Mouse (Mus musculus) G1E (cell line): ENCODE measurements at regions not wholly inside any gene's neighbourhood (a gene's known extent, or its start where the extent isn't known, plus 50 kb on each side); places are given as distances from the start of the nearest gene placed in this dataset.
"Not testable (repeated sequence)": the region's sequence is repeated elsewhere in the genome, so short reads cannot be mapped to it uniquely, and the experiment has no call there.

Experiments
- ATAC-seq: 2 replicates; pipeline ENCODE4 v1.8.0; 2016; ENCODE audit warnings: mild to moderate bottlenecking; ENCODE audit not compliant: insufficient number of reproducible peaks, poor library complexity, low FRiP score, severe bottlenecking; ENCODE audit errors: extremely low read depth
- DNase-seq: peaks from one replicate; pipeline ENCODE4 v3.0.0; 2012; ENCODE audit warnings: low spot score
- H3K27me3 ChIP-seq: 2 replicates; pipeline ENCODE4 v1.6.1; 2012; ENCODE audit warnings: mild to moderate bottlenecking, low read length, inconsistent platforms; ENCODE audit not compliant: insufficient read depth
- H3K36me3 ChIP-seq: replicated peaks from 2 replicates; pipeline ENCODE3; 2012; ENCODE audit warnings: mild to moderate bottlenecking, inconsistent platforms
- H3K4me1 ChIP-seq: 2 replicates; pipeline ENCODE4 v1.6.1; 2012; ENCODE audit warnings: low read depth, low read length, inconsistent platforms, mixed read lengths; ENCODE audit not compliant: insufficient read depth
- H3K4me3 ChIP-seq: 2 replicates; pipeline ENCODE4 v1.5.1; 2012; ENCODE audit warnings: low read depth, mild to moderate bottlenecking, inconsistent platforms, low read length, moderate library complexity, mixed read lengths
- H3K9me3 ChIP-seq: replicated peaks from 2 replicates; pipeline ENCODE4 v1.6.1; 2012; ENCODE audit warnings: inconsistent platforms
- CTCF ChIP-seq: IDR thresholded peaks from 2 replicates; pipeline ENCODE4 v1.5.1; 2012; ENCODE audit warnings: low read depth, low read length, inconsistent platforms, mixed read lengths
- GATA1 ChIP-seq: IDR thresholded peaks from 2 replicates; pipeline ENCODE4 v1.6.1; 2012; ENCODE audit warnings: borderline replicate concordance, low read length, inconsistent platforms, mixed read lengths
- GATA2 ChIP-seq: IDR thresholded peaks from 2 replicates; pipeline ENCODE4 v1.6.1; 2012; ENCODE audit warnings: low read depth, low read length, inconsistent platforms, borderline replicate concordance
- POLR2AphosphoS5 ChIP-seq: IDR thresholded peaks from 2 replicates; pipeline ENCODE4 v1.6.1; 2012; ENCODE audit warnings: low read depth, low read length, inconsistent platforms; ENCODE audit not compliant: insufficient replicate concordance
- TAL1 ChIP-seq: conservative IDR thresholded peaks from 2 replicates; pipeline ENCODE4 v1.6.1; 2012; ENCODE audit warnings: low read depth, low read length, inconsistent platforms, mixed read lengths

DNA sequence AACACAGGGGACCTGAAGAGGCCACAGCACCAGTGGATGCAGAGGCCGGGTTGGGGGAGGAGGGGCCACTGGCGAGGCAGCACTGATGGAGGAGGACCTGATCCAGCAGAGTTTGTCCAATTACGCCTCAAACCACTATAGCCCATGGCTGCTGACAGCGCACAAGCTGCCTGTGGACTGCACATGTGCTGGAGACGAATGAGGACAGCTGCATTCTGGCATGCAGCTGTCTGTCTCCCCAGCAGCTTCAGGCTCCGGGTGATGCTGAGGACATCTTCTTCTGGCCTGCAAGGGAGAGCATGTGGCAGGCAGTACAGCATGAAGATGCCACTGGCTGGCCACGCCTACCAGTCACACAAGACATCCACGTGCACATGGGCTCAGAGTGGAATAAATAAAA lies 1055.2 kb downstream of the Basp1 start:
- Histone ChIP-seq H3K36me3 (no peaks in the 10 kb centered on the region), H3K4me1 (no peaks in the 10 kb centered on the region), H3K9me3 (peaks cover 15% of the 10 kb centered on the region), H3K27me3 (no peaks in the 10 kb centered on the region), H3K4me3 (no peak overlapping the region)
- TF ChIP-seq CTCF (no peak), GATA1 (no peak)
- DNase-seq (no peak), ATAC-seq (no peak)

DNA sequence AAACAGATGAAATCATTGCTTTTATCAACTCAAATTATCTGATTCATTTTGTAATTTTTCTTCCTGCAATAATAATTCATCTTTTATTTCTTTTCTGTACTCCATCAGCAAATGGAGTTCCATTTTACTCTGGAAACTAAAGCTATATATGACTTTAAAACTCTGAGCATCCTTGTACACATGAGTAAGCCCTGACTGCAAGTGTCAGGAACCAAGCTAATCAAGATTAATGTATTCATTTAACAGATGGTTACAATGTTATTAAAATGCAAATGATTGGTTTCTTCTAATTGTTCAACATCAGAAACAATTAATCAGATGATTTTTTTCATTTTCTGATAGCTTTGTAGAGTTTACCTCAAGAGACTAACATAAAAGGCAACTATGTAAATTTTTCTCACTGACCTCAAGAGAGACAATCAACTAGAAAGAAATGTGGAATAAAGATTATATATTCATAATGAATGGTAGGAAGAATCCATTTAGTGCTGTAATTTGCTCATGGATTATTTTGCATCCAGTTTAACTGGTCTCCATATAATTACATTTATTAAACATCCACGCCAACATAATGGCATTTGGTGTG lies 1064.5 kb downstream of the Basp1 start:
- no peaks in the 10 kb centered on the region for H3K4me1 ChIP-seq
- ATAC-seq, result no peak
- H3K36me3 ChIP-seq, result no peaks in the 10 kb centered on the region
- DNase-seq, result no peak
- 0 out of 2 replicates have a peak, but pooled peaks cover 2% of the 10 kb centered on the region for H3K9me3 ChIP-seq
- H3K4me3 ChIP-seq, result no peak overlapping the region
- TF ChIP-seq GATA1, result no peak
- TF ChIP-seq CTCF, result no peak
- TF ChIP-seq POLR2AphosphoS5, result no peak
- no peak for TF ChIP-seq TAL1
- no peak for TF ChIP-seq GATA2
- no peaks in the 10 kb centered on the region for H3K27me3 ChIP-seq

DNA sequence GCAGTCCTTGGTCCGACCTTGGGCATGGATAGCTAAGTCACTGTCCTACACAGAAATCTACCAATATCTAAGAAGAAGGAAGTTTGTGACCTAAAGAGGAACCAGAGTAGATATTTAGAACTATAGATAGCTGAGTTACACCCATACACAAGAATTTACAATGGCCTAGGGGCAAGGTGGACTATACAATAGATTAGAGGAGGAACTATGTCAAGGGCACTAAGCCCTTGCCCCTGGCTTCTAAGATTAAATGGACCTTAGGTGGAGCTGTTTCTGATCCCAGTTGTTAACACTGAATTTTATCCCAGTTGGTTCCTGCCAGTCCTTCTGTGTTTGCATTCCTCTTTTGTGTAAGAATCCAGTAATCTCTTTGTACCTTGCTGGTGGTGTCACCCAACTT lies 1077.7 kb downstream of the Basp1 start:
- not testable (repeated sequence) for DNase-seq, H3K4me3 ChIP-seq, H3K36me3 ChIP-seq, H3K9me3 ChIP-seq, ATAC-seq, H3K27me3 ChIP-seq, H3K4me1 ChIP-seq

DNA sequence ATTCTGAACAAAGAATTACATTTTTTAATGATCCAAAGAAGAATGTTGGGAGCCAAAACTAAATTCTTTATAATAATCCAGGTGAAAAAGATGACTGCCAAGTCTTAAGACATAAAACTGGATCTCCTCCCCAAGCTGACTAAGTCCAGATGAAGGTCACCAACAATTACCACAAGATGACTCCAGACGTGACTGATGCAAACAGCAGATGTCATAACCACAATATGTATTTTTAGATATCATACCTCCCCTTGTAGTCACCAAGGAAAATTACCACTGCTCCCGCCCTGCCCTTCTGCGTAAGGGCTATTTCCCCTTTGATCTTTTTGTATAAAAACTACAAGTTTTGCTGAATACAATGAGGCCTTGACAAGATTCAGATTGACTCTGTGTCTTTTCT lies 1110.4 kb downstream of the Basp1 start:
- not testable (repeated sequence) for H3K27me3 ChIP-seq, H3K4me3 ChIP-seq, H3K4me1 ChIP-seq, ATAC-seq, H3K9me3 ChIP-seq, H3K36me3 ChIP-seq, DNase-seq

DNA sequence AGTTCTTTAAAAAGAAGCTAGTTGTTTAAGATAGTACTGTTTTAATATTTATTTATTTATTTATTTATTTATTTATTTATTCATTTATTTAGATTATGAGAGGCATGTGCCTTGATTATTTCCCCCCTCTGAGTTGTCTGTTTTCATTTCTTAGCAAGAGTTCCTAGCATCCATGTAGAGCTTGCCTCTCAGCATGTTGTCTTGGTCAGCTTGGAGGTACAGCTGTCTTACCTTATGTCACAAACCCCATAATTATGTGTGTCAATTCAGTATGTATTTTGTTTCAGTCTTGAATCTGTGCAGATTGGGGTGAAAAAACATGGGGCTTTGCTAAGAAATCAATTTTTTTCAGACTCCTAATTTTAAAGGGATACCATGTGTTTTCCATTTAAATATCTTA lies 1116.3 kb downstream of the Basp1 start:
- no peak for ATAC-seq
- no peak overlapping the region for H3K4me3 ChIP-seq
- H3K27me3 ChIP-seq, result no peaks in the 10 kb centered on the region
- DNase-seq, result no peak
- no peak for TF ChIP-seq GATA2
- TF ChIP-seq CTCF, result no peak
- no peaks in the 10 kb centered on the region for H3K4me1 ChIP-seq
- no peaks in the 10 kb centered on the region for H3K36me3 ChIP-seq
- H3K9me3 ChIP-seq, result no peaks in the 10 kb centered on the region

DNA sequence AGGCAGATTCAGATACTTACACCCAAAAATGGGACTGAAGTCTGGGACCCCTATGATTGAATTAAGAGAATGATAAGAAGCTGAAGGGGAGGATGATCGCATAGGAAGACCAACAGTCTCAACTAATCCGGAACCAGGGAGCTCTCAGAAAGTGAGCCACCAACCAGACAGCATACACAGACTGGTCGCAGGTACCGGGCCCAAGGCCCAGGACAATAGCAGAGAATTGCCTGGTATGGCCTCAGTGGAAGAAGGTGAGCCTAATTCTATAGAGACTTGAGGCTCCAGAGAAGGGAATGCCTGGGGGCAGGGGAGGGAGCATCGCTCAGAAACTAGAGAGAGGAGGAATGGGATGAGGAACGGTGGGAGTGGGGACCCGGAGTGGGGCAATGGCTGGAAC lies 1116.8 kb downstream of the Basp1 start:
- Histone ChIP-seq H3K36me3 (no peaks in the 10 kb centered on the region), H3K9me3 (no peaks in the 10 kb centered on the region), H3K4me1 (no peaks in the 10 kb centered on the region), H3K27me3 (no peaks in the 10 kb centered on the region), H3K4me3 (no peak overlapping the region)
- no peak for DNase-seq
- TF ChIP-seq TAL1 (no peak), CTCF (no peak), GATA2 (no peak), POLR2AphosphoS5 (no peak), GATA1 (no peak)
- ATAC-seq, result no peak

DNA sequence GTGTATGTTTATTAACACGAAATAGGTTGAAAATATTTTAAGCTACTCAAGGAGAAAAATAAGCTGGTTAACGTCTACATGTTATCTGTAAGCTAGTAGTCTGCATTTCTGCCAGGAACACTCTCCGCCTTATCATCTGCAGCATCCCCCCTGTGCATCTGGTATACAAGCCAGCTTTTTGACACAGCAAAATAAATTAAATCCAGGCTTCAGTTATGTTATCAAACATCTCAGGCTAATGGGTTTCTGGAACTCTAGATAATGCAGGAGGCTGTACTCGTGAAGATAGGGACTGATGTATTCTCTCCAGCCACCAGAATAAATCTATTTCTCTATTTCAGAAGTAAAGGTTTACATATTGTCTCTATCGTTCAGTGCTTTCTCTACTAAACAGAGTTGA lies 1138.5 kb downstream of the Basp1 start:
- H3K4me1 ChIP-seq, result no peaks in the 10 kb centered on the region
- TF ChIP-seq GATA1 (no peak), GATA2 (no peak)
- no peaks in the 10 kb centered on the region for H3K36me3 ChIP-seq
- no peaks in the 10 kb centered on the region for H3K27me3 ChIP-seq
- no peak for ATAC-seq
- H3K4me3 ChIP-seq, result no peak overlapping the region
- no peak for DNase-seq
- H3K9me3 ChIP-seq, result no peaks in the 10 kb centered on the region

DNA sequence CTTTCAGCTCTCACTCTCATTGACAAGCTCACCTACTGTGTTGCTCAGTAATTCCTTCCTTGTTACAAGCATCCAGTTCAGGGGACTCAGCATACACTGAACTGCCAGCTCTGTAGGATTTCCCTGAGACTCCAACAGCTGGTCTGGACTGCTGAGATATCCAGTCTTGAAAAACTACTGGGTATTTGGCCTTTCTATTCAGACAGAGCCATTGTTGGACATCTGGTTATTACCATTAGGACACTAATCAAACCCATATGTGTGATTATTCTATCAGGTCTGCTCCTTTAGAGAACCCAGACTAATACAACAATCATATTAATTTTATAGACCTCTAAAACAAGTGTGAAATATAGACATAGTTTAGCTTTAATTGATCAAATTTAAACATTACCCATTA lies 1146.2 kb downstream of the Basp1 start:
- H3K9me3 ChIP-seq, result no peaks in the 10 kb centered on the region
- no peak for TF ChIP-seq GATA1
- TF ChIP-seq TAL1, result no peak
- H3K27me3 ChIP-seq, result no peaks in the 10 kb centered on the region
- H3K4me3 ChIP-seq, result no peak overlapping the region
- DNase-seq, result no peak
- no peaks in the 10 kb centered on the region for H3K36me3 ChIP-seq
- no peaks in the 10 kb centered on the region for H3K4me1 ChIP-seq
- no peak for ATAC-seq
